Mouse (Mus musculus): ENCODE results near the gene Btbd3. TPM values are rescaled to one million over a fixed set of nuclear protein-coding genes. Genes with fewer than 3 reads are reported as not detected.

Gene Btbd3
- 23.3 and 25.6 TPM in 2 replicates for polyA plus RNA-seq (2015; fragmentation: Nextera tagmentation; extraction: Ambion mirVana)

DNA sequence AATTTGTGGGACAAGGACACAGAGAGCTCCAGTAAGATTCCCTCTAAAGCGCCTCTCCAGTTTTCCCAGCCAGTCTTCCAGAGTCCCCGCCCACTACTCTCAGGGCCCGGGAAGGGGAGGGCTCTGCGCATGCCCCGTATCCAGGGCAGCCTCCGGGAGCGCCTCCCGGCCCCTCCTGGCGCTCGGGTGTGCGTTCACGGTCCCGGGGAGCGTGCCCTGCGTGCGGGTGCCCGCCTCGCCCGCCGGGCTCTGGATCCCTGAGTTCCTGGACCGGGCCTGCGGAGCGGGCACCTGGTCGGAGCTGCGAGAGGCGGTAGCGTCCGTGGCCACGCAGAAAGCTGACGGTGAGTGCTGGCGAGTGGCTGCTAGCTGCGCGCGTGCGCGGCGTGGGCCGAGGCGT lies at the start of gene Btbd3:
Gene Btbd3, plus strand, starts transcription at position 155 of the 400 bp plus-strand sequence.
- Histone ChIP-seq H3K4me3 (peak within 1 kb of the TSS; percentile 89), H3K4me2 (peak within 1 kb of the TSS; percentile 61), H3K9ac (peak within 1 kb of the TSS; percentile 98), H3K4me1 (peaks cover 17% of the 10 kb centered on the region), H3K36me3 (no peaks in the 10 kb centered on the region), H3K27me3 (no peaks in the 10 kb centered on the region), H3K9me3 (no peaks in the 10 kb centered on the region), H3K27ac (peak within 1 kb of the TSS; percentile 98)
- under 1% methylated on average over 39 of the region's 39 CpGs for WGBS
- ATAC-seq (ENCODE audit: insufficient number of reproducible peaks, low FRiP score, low TSS enrichment, low read depth) = peak; percentile 98

DNA sequence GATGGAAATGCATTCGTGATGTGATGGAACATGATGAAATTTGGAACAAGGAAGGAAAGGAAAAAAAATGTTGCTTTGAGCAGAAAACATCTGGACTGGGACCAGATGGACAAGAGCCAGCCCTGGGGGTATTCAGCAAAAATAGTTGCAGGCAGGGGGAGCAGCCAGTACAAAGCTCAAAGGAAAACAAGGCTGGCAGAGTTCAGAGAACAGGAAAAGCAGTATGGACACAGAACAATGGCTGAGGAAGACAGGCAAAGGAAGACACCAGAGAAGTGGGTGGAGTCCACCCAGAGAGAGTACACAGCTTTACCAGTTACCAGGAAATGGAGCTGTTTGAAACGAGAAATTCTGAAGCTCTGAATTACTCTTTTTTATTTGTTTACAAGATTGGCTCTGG lies 40.8 kb upstream of the Btbd3 start:
- H3K4me3 ChIP-seq = no peak overlapping the region
- 0 out of 2 replicates have a peak, but pooled peaks have one; percentile 14 for ATAC-seq (ENCODE audit: insufficient number of reproducible peaks, low FRiP score, low TSS enrichment, low read depth)
- WGBS = 16% methylated on average over 2 of the region's 2 CpGs
- H3K9ac ChIP-seq = no peak overlapping the region
- no peaks in the 10 kb centered on the region for H3K27me3 ChIP-seq
- no peaks in the 10 kb centered on the region for H3K4me1 ChIP-seq
- H3K9me3 ChIP-seq = no peaks in the 10 kb centered on the region
- no peak overlapping the region for H3K27ac ChIP-seq
- H3K36me3 ChIP-seq = no peaks in the 10 kb centered on the region
- H3K4me2 ChIP-seq = no peak overlapping the region

DNA sequence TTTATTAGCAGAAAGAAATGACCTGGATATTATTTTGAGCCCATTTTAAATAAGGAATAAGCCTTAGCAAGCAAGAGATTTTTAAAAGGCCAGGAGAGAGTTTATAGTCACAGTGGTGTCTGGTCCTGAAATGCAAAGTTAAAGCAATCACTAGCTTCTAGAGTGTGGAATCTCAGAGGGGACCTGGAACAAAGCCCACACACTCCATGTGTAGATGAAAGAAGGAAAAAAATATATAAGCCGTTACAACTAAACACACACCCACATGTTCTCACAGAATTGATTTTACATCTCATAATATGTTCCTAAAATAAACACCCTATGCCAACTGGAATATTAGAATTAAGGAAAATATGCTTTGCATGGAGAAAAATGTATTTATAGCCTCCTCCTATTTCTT lies 36.1 kb upstream of the Btbd3 start:
- 43% methylated on average over 1 of the region's 1 CpGs for WGBS
- Histone ChIP-seq H3K9me3 (no peaks in the 10 kb centered on the region), H3K27ac (no peak overlapping the region), H3K4me3 (no peak overlapping the region), H3K9ac (no peak overlapping the region), H3K27me3 (no peaks in the 10 kb centered on the region), H3K36me3 (no peaks in the 10 kb centered on the region), H3K4me2 (no peak overlapping the region), H3K4me1 (no peaks in the 10 kb centered on the region; the same call in 1 of the 2 replicates)
- ATAC-seq (ENCODE audit: insufficient number of reproducible peaks, low FRiP score, low TSS enrichment, low read depth) = no peak

- no peak overlapping the region for H3K4me3 ChIP-seq
- no peaks in the 10 kb centered on the region for H3K36me3 ChIP-seq
- H3K4me2 ChIP-seq = no peak overlapping the region
- no peak overlapping the region for H3K9ac ChIP-seq
- H3K27me3 ChIP-seq = no peaks in the 10 kb centered on the region
- ATAC-seq (ENCODE audit: insufficient number of reproducible peaks, low FRiP score, low TSS enrichment, low read depth) = no peak
- H3K9me3 ChIP-seq = no peaks in the 10 kb centered on the region
- no peak overlapping the region for H3K27ac ChIP-seq
- WGBS = 66% methylated on average over 5 of the region's 5 CpGs
- H3K4me1 ChIP-seq = no peaks in the 10 kb centered on the region
Measured at GRCm38 (mm10) chr2:138232247-138232646, 24.1 kb upstream of the Btbd3 start.

DNA sequence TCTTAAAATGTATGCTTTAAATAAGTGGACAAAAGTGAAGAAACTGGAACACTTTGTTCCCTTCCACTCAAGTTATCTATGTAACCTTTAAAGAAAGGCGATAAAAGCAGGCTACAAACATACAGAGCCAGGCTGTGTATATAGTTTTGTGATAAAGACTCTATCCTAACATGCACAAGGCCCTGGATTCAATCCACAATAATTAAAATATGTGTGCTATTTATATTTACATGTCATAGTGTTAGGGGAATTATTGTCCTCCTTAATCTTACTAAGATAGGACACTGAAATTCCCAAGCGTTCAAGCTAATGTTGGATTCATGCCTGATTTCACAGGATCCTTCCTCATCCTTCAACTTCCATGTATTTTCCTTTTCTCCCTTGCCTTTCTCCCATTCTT lies 20.2 kb upstream of the Btbd3 start:
- Histone ChIP-seq H3K27ac (no peak overlapping the region), H3K4me1 (no peaks in the 10 kb centered on the region), H3K4me3 (no peak overlapping the region), H3K27me3 (no peaks in the 10 kb centered on the region), H3K36me3 (no peaks in the 10 kb centered on the region), H3K9ac (no peak overlapping the region), H3K9me3 (no peaks in the 10 kb centered on the region), H3K4me2 (no peak overlapping the region)
- ATAC-seq (ENCODE audit: insufficient number of reproducible peaks, low FRiP score, low TSS enrichment, low read depth) = no peak
- WGBS = 86% methylated on average over 2 of the region's 2 CpGs

GRCm38 (mm10) chr2:138242452-138242851 lies 13.9 kb upstream of the Btbd3 start:
- Histone ChIP-seq H3K4me1 (0 out of 2 replicates have a peak, but pooled peaks cover 5% of the 10 kb centered on the region), H3K9me3 (no peaks in the 10 kb centered on the region), H3K27me3 (no peaks in the 10 kb centered on the region), H3K36me3 (no peaks in the 10 kb centered on the region), H3K27ac (no peak overlapping the region), H3K4me3 (no peak overlapping the region), H3K9ac (no peak overlapping the region), H3K4me2 (no peak overlapping the region)
- ATAC-seq (ENCODE audit: insufficient number of reproducible peaks, low FRiP score, low TSS enrichment, low read depth) = no peak
- WGBS = 52% methylated on average over 5 of the region's 5 CpGs

DNA sequence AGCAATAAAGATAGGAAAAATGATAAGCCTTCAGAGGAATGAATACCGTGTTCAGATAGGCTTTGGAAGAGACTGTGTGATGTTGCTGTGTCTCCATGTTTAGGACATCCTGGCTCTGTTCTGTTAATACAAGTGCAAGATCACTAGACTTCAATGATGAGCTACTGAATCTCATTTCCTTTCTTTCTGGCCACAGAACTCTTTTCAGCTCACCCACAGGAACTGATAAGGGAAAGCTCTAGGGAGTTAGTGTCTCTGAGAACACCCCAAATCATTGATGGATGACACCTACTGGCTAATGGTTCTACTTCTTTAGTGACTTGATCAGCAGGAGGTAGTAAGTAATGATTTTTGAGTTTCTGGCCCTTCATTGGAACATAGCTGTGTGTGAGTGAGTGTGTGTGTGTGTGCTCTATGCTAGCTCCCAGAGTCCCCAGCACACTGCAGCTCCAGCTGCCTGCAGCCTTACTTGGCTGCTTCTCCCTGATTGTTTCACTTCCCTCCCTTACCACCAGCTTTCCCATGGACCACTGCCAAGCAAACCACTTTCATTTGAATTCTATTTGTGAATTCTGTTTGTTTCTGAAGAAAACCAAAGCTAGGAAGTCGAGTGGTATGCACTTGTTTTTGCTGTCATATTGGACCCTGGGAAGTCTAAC lies 10.6 kb upstream of the Btbd3 start:
- Histone ChIP-seq H3K27ac (no peak overlapping the region), H3K4me3 (no peak overlapping the region), H3K9me3 (no peaks in the 10 kb centered on the region), H3K36me3 (no peaks in the 10 kb centered on the region), H3K27me3 (no peaks in the 10 kb centered on the region), H3K4me2 (no peak overlapping the region), H3K4me1 (0 out of 2 replicates have a peak, but pooled peaks cover 5% of the 10 kb centered on the region), H3K9ac (no peak overlapping the region)
- ATAC-seq (ENCODE audit: insufficient number of reproducible peaks, low FRiP score, low TSS enrichment, low read depth) = no peak
- WGBS = 60% methylated on average over 2 of the region's 2 CpGs

DNA sequence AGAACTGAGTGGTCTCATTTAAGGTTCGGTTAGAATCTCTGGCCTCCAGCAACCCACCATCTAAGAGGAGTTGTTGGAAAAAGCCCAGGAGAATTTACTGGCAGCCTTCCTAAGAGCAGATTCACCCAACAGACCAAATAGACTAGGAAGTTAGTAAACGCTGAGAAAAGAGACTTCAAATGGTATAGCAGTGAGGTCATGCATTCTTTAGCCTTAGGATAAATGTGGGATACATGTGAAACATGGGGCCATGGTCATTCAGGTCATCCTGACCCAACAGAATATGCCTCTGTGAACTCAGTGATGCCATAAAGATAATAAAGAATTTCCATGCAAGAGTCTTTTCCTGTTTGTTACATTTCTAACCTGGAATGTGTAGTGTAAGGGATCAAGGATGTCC lies 8.4 kb upstream of the Btbd3 start:
- 52% methylated on average over 2 of the region's 2 CpGs for WGBS
- Histone ChIP-seq H3K36me3 (no peaks in the 10 kb centered on the region), H3K27me3 (no peaks in the 10 kb centered on the region), H3K9ac (no peak overlapping the region), H3K27ac (no peak overlapping the region), H3K4me3 (no peak overlapping the region), H3K9me3 (no peaks in the 10 kb centered on the region), H3K4me1 (0 out of 2 replicates have a peak, but pooled peaks cover 5% of the 10 kb centered on the region), H3K4me2 (no peak overlapping the region)
- no peak for ATAC-seq (ENCODE audit: insufficient number of reproducible peaks, low FRiP score, low TSS enrichment, low read depth)

GRCm38 (mm10) chr2:138256851-138257471 lies 596 bp downstream of the Btbd3 start:
- Histone ChIP-seq H3K9me3 (no peaks in the 10 kb centered on the region), H3K9ac (peak overlapping the region; percentile 98), H3K4me1 (peaks cover 17% of the 10 kb centered on the region), H3K4me2 (peak overlapping the region; percentile 61), H3K27ac (peak overlapping the region; percentile 98), H3K27me3 (no peaks in the 10 kb centered on the region), H3K4me3 (peak overlapping the region; percentile 89), H3K36me3 (no peaks in the 10 kb centered on the region)
- under 1% methylated on average over 50 of the region's 51 CpGs for WGBS
- ATAC-seq (ENCODE audit: insufficient number of reproducible peaks, low FRiP score, low TSS enrichment, low read depth) = peak; percentile 76

- WGBS = 1% methylated on average over 10 of the region's 10 CpGs
- no peaks in the 10 kb centered on the region for H3K9me3 ChIP-seq
- peak overlapping the region; percentile 61 for H3K4me2 ChIP-seq
- peak overlapping the region; percentile 98; the same call in 1 of the 2 replicates for H3K9ac ChIP-seq
- peaks cover 17% of the 10 kb centered on the region for H3K4me1 ChIP-seq
- no peak for ATAC-seq (ENCODE audit: insufficient number of reproducible peaks, low FRiP score, low TSS enrichment, low read depth)
- peak overlapping the region; percentile 89 for H3K4me3 ChIP-seq
- H3K27me3 ChIP-seq = no peaks in the 10 kb centered on the region
- peak overlapping the region; percentile 98 for H3K27ac ChIP-seq
- no peaks in the 10 kb centered on the region for H3K36me3 ChIP-seq
Measured at GRCm38 (mm10) chr2:138257692-138258315, 1.4 kb downstream of the Btbd3 start.

DNA sequence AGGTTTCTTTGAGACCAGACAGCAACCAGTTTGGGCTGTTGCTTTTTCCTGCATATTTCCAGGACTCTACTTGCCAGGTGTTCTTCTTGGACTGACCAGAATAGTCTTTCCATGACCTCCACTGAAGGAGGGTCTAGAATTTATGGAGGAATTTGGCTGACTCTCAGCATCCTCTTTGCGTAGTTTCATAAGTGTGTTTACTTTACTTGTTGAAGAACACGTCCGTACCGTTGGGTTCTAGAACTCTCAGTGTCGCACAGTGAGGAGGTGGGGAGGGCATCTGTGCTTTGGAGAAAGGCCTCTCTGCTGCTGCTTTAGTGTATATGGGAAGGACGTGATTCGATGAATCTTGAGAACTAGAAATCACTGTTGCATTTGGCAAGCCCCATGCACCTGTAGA lies 4.8 kb downstream of the Btbd3 start:
- no peaks in the 10 kb centered on the region for H3K36me3 ChIP-seq
- no peaks in the 10 kb centered on the region for H3K27me3 ChIP-seq
- H3K4me3 ChIP-seq = no peak overlapping the region
- WGBS = 83% methylated on average over 7 of the region's 7 CpGs
- H3K4me2 ChIP-seq = no peak overlapping the region
- no peak overlapping the region for H3K9ac ChIP-seq
- H3K27ac ChIP-seq = no peak overlapping the region
- ATAC-seq (ENCODE audit: insufficient number of reproducible peaks, low FRiP score, low TSS enrichment, low read depth) = no peak
- H3K4me1 ChIP-seq = peaks cover 19% of the 10 kb centered on the region
- H3K9me3 ChIP-seq = no peaks in the 10 kb centered on the region

DNA sequence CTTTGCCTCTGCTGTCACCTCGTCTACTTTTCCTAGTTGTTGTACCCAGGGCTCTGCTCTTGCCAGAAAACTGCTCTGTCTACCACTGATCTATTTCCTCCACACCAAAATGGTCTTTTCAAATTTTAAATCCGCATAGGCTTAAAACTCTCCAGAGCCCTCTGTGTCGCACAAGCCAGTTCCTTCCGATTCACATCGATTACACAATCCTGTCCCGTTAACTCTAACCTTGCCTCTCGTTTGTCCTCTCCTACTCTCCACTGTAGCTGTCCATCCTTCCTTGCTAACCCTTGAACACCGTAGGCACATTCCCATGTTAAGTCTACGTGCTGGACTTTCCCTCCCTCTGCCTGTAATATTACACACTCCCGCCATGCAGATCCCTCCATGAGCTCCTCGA lies 6.5 kb downstream of the Btbd3 start:
- H3K4me3 ChIP-seq = no peak overlapping the region
- WGBS = 77% methylated on average over 11 of the region's 11 CpGs
- H3K9me3 ChIP-seq = no peaks in the 10 kb centered on the region
- no peaks in the 10 kb centered on the region for H3K36me3 ChIP-seq
- no peaks in the 10 kb centered on the region for H3K27me3 ChIP-seq
- H3K4me1 ChIP-seq = peaks cover 31% of the 10 kb centered on the region
- ATAC-seq (ENCODE audit: insufficient number of reproducible peaks, low FRiP score, low TSS enrichment, low read depth) = no peak
- no peak overlapping the region for H3K27ac ChIP-seq
- no peak overlapping the region for H3K4me2 ChIP-seq
- H3K9ac ChIP-seq = no peak overlapping the region

Data from limb, embryonic 15.5 days (tissue).